Mouse (Mus musculus) midbrain, embryonic 10.5 days (tissue): ENCODE measurements around the gene A730009L09Rik. TPM values are rescaled to one million over a fixed set of nuclear protein-coding genes. Genes with fewer than 3 reads are reported as not detected.

Source experiments
- DNase-seq: peaks from one replicate; pipeline ENCODE4 v3.0.0-alpha.2; 2017; ENCODE audit warnings: low spot score
- H3K27ac ChIP-seq: fragments of 300-500 bp; sonication (generic); replicated peaks from 2 replicates; pipeline ENCODE4 v1.5.1; 2016; ENCODE audit warnings: mild to moderate bottlenecking
- H3K27me3 ChIP-seq: fragments of 300-500 bp; sonication (generic); 2 replicates; pipeline ENCODE4 v1.6.1; 2016; ENCODE audit warnings: low read depth, mild to moderate bottlenecking; ENCODE audit not compliant: poor library complexity, severe bottlenecking
- H3K36me3 ChIP-seq: fragments of 300-500 bp; sonication (generic); 2 replicates; pipeline ENCODE4 v1.6.1; 2016; ENCODE audit warnings: mild to moderate bottlenecking, moderate library complexity
- H3K4me1 ChIP-seq: fragments of 300-500 bp; sonication (generic); 2 replicates; pipeline ENCODE4 v1.6.1; 2016
- H3K4me3 ChIP-seq: fragments of 300-500 bp; sonication (generic); 2 replicates; pipeline ENCODE4 v1.5.1; 2016; ENCODE audit warnings: mild to moderate bottlenecking, moderate library complexity
- H3K9me3 ChIP-seq: fragments of 300-500 bp; sonication (generic); replicated peaks from 2 replicates; pipeline ENCODE4 v1.6.1; 2016; ENCODE audit warnings: mild to moderate bottlenecking
- WGBS: fragments of 180-500 bp; shearing (Covaris S2); methylation state at CpG from one replicate; pipeline ENCODE4 v1.1.7; 2016; 5-methylcytosine and 5-hydroxymethylcytosine counted together
- polyA plus RNA-seq: library from polyadenylated mRNA; unstranded; fragments of >200 nt; fragmentation: Nextera tagmentation; extraction: Ambion mirVana; gene quantifications from 2 replicates; pipeline ENCODE4 v1.2.1, GENCODE M21; 2016

The A730009L09Rik gene
- polyA plus RNA-seq = not detected in 2 replicates

DNA sequence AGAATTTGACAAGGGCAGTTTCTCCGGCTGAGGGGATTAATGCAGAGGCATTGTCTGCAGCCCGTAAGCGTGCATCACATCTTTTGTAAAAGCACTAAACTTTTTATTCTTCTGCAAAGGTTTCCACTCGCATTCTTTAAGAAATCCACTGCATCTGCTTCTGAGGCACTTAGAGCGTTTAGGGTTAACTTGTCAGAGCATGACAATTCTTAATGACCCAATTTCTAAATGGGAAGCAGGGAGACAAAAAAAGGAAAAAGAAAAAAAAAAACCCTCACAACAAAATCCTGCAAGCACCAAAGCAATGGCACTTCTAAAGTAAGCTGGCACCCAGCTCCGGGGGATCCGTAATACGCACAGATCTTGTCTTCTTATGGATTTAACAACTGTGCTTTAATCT lies at the start of gene A730009L09Rik:
TSS of gene A730009L09Rik (plus strand) at position 301 of the 400 bp plus-strand sequence.
- Histone ChIP-seq H3K4me1 (peaks cover 13% of the 10 kb centered on the region), H3K27ac (no peak within 1 kb of the TSS), H3K4me3 (peak within 1 kb of the TSS; percentile 30; the same call in 1 of the 2 replicates), H3K27me3 (no peaks in the 10 kb centered on the region), H3K36me3 (no peaks in the 10 kb centered on the region), H3K9me3 (no peaks in the 10 kb centered on the region)
- 24% methylated on average over 8 of the region's 8 CpGs for WGBS
- no peak for DNase-seq

DNA sequence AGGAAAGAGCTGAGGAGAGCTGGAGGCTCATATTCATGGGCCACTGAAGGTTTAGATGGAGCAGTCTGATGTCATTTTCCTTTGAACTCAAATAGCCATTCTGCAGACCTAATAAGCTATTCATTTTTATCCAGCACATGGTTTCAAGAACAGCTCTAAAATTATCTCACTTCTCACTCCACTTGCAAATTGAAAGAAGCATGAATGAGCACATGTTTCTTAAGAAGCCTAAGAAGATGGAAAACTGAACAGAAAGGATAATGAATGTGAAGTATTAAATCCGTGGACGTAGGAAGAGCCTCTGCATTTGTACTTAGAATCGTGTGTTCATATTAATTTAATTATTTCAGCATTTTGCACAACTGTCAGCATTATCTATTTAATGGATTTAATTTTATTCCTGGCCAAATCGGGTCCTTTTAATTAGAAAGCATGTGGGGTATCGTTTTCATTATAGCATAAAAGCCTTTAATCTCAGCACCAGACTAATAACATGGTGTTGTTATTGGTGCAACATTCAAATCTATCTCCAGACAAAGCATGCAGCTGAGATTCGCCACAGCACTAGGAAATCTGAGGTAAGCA lies 49.2 kb upstream of the A730009L09Rik start:
- H3K27me3 ChIP-seq = no peaks in the 10 kb centered on the region
- 89% methylated on average over 6 of the region's 6 CpGs for WGBS
- no peaks in the 10 kb centered on the region for H3K9me3 ChIP-seq
- no peaks in the 10 kb centered on the region for H3K36me3 ChIP-seq
- no peak overlapping the region for H3K27ac ChIP-seq
- H3K4me1 ChIP-seq = peaks cover 5% of the 10 kb centered on the region; the same call in 1 of the 2 replicates
- no peak overlapping the region for H3K4me3 ChIP-seq
- DNase-seq = no peak

DNA sequence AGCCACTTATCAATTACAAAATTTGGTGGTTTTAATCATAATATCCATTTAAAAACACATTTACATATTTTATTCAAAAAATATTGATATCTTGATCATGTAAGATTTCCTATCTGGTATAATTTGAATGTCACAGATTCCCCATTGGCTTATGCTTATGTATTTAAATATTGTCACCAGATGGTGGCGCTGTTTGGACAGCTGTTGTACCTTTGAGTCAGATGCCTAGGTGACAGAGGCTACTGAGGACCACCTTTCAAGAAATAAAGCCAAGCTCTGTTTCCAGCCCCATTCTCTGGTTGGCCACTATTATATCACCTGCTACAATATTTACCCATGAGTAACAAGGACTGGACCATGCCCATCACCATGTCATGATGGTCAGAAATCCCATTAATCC lies 46.0 kb upstream of the A730009L09Rik start:
- WGBS = 13% methylated on average over 1 of the region's 1 CpGs
- Histone ChIP-seq H3K27me3 (no peaks in the 10 kb centered on the region), H3K4me1 (no peaks in the 10 kb centered on the region), H3K27ac (no peak overlapping the region), H3K36me3 (no peaks in the 10 kb centered on the region), H3K9me3 (no peaks in the 10 kb centered on the region), H3K4me3 (no peak overlapping the region)
- DNase-seq = no peak

DNA sequence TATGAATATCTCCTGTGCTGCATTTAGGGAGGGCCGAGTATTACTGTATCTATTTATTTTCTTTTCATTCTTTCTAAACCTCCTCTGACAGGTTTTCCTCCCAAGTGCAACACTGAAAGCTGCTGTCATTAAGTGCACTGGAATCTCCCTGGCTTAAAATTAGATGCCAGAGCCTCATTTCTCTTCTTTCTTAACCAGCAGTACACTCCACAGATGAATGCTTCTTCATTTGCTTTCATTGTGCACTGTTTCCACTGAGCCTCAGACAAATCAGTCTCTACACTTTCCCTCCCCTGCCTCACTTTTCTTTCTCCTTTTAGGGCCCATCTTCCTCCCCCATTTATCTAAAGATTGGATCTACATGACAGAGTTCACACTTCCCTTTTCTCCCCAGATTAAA lies 44.9 kb upstream of the A730009L09Rik start:
- Histone ChIP-seq H3K27ac (no peak overlapping the region), H3K9me3 (no peaks in the 10 kb centered on the region), H3K4me1 (no peaks in the 10 kb centered on the region), H3K36me3 (no peaks in the 10 kb centered on the region), H3K27me3 (no peaks in the 10 kb centered on the region), H3K4me3 (no peak overlapping the region)
- 84% methylated on average over 1 of the region's 1 CpGs for WGBS
- DNase-seq = no peak

DNA sequence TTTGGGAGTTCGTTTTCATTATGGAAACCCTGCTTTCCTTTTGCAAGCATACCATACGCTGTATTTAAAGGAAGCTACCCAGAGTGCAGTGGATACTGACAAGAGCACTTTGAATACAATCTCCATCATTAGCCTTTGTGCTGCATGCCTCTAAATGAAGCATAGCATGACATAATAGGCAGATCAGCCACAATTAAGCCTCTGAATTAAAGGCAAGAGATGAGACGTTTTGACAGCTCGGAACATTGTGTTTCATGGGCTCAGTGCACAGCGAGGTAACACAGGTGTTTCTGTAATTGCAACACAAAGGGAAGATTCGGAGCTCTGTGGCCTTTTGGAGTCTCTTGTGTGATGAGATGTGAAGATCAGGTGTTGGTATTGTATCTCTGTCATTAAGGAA lies 41.5 kb upstream of the A730009L09Rik start:
- no peaks in the 10 kb centered on the region for H3K4me1 ChIP-seq

DNA sequence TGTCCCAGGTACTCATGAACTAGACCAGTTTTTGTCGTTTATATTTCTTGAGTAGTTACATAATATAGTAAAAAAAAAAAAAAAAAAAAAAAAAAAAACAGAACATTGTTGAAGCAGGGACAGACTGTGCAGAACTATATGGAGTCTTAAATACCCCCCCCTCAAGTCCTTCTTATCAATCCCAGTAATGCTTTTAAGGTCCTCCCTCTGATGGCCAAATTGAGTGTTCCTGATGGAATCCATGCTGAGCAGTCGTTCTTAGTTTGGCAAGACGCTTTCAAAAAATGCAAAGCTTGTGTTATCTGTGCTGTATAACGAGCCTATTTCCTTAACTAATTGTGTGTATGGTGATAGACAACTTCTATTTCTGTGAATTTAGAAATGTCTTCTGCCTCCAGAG lies 40.2 kb upstream of the A730009L09Rik start:
- no peaks in the 10 kb centered on the region for H3K9me3 ChIP-seq
- no peak for DNase-seq
- H3K27ac ChIP-seq = no peak overlapping the region
- no peaks in the 10 kb centered on the region for H3K27me3 ChIP-seq
- H3K36me3 ChIP-seq = no peaks in the 10 kb centered on the region
- no peaks in the 10 kb centered on the region for H3K4me1 ChIP-seq
- WGBS = 91% methylated on average over 4 of the region's 4 CpGs
- no peak overlapping the region for H3K4me3 ChIP-seq

More for the DNA sequence above, 41.5 kb upstream of the A730009L09Rik start:
- Histone ChIP-seq H3K27ac (no peak overlapping the region), H3K4me3 (no peak overlapping the region), H3K27me3 (no peaks in the 10 kb centered on the region), H3K36me3 (no peaks in the 10 kb centered on the region), H3K9me3 (no peaks in the 10 kb centered on the region)
- 84% methylated on average over 6 of the region's 6 CpGs for WGBS
- DNase-seq = no peak

DNA sequence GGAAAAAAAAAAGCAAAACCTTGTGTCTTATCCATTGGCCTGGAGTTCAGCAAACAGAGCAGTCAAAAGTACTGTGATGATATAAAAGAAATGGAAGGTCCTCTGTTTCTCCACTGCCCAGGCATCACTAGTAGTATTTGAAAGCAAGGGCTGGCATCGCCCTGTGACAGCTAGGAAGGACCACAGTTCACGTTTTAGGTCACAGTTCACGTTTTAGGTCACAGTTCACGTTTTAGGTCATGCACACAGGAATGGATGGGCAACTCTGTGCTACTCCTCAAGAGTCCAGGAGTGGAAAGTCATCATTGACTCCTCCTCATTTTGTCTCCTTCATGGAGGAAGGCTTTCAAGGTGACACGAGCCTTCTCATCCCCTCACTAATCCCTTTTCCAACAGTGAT lies 38.0 kb upstream of the A730009L09Rik start:
- no peak overlapping the region for H3K27ac ChIP-seq
- H3K27me3 ChIP-seq = no peaks in the 10 kb centered on the region
- H3K36me3 ChIP-seq = no peaks in the 10 kb centered on the region
- H3K4me3 ChIP-seq = no peak overlapping the region
- H3K9me3 ChIP-seq = no peaks in the 10 kb centered on the region
- DNase-seq = no peak
- no peaks in the 10 kb centered on the region for H3K4me1 ChIP-seq
- 85% methylated on average over 5 of the region's 5 CpGs for WGBS

- WGBS = 74% methylated on average over 1 of the region's 1 CpGs
Measured at GRCm38 (mm10) chr16:84477528-84477927, 37.4 kb upstream of the A730009L09Rik start.

DNA sequence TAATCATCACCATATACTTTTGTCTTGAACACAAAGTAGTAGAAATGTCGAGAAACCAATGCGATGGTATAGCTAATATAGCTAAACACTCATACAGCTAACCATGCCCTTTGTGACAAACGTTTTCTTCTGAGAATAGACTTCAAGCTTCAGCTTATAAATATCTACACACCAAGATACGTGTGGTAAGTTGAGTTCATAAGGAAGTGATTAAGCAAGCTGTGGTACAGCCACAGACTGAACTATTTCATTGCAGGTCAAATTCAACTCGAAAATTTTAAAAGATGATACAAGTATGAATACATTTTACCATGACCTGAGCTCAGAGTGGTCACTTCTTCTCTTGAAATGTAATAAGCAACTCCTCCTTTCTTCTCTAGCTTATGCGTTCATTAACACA lies 37.0 kb upstream of the A730009L09Rik start:
- no peaks in the 10 kb centered on the region for H3K4me1 ChIP-seq
- H3K27ac ChIP-seq = no peak overlapping the region
- H3K9me3 ChIP-seq = no peaks in the 10 kb centered on the region
- no peaks in the 10 kb centered on the region for H3K27me3 ChIP-seq
- no peak overlapping the region for H3K4me3 ChIP-seq
- WGBS = 80% methylated on average over 6 of the region's 6 CpGs
- DNase-seq = no peak
- H3K36me3 ChIP-seq = no peaks in the 10 kb centered on the region

More at GRCm38 (mm10) chr16:84477528-84477927, 37.4 kb upstream of the A730009L09Rik start:
- no peak for DNase-seq
- Histone ChIP-seq H3K9me3 (no peaks in the 10 kb centered on the region), H3K36me3 (no peaks in the 10 kb centered on the region), H3K27ac (no peak overlapping the region), H3K27me3 (no peaks in the 10 kb centered on the region), H3K4me3 (no peak overlapping the region), H3K4me1 (no peaks in the 10 kb centered on the region)

GRCm38 (mm10) chr16:84485931-84486330 lies 29.0 kb upstream of the A730009L09Rik start:
- Histone ChIP-seq H3K27me3 (no peaks in the 10 kb centered on the region), H3K4me1 (no peaks in the 10 kb centered on the region), H3K9me3 (no peaks in the 10 kb centered on the region), H3K27ac (no peak overlapping the region), H3K36me3 (no peaks in the 10 kb centered on the region), H3K4me3 (no peak overlapping the region)
- DNase-seq = no peak
- 93% methylated on average over 11 of the region's 11 CpGs for WGBS

GRCm38 (mm10) chr16:84494818-84495217 lies 20.1 kb upstream of the A730009L09Rik start:
- Histone ChIP-seq H3K4me1 (no peaks in the 10 kb centered on the region), H3K27ac (no peak overlapping the region), H3K9me3 (no peaks in the 10 kb centered on the region), H3K27me3 (no peaks in the 10 kb centered on the region), H3K36me3 (no peaks in the 10 kb centered on the region), H3K4me3 (no peak overlapping the region)
- no peak for DNase-seq
- WGBS = 85% methylated on average over 3 of the region's 3 CpGs

- H3K36me3 ChIP-seq = no peaks in the 10 kb centered on the region
- 71% methylated on average over 2 of the region's 2 CpGs for WGBS
- no peaks in the 10 kb centered on the region for H3K9me3 ChIP-seq
- no peaks in the 10 kb centered on the region for H3K27me3 ChIP-seq
- H3K4me3 ChIP-seq = no peak overlapping the region
- no peaks in the 10 kb centered on the region for H3K4me1 ChIP-seq
- no peak overlapping the region for H3K27ac ChIP-seq
- no peak for DNase-seq
Measured at GRCm38 (mm10) chr16:84495438-84495837, 19.5 kb upstream of the A730009L09Rik start.

DNA sequence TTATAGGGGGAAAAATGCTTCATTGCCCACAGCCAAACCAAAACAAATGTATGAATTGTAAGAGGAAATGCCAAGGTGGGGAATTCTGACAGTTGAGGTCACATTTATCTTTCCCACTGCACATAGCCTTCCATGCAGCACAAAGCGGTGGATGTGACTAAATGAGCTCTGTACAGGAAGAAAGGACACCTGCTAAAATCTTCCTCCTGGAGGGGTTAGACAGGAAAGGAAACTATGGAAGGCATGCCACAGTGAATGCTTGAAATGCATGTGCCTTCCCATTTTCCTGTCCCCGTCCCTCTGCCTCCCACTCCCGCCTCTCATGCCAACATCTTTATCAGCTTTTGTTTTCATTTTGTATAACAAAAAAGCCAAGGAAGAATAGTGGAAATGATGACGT lies 7.2 kb upstream of the A730009L09Rik start:
- Histone ChIP-seq H3K36me3 (no peaks in the 10 kb centered on the region), H3K4me1 (no peaks in the 10 kb centered on the region), H3K4me3 (no peak overlapping the region), H3K27me3 (no peaks in the 10 kb centered on the region), H3K9me3 (no peaks in the 10 kb centered on the region), H3K27ac (no peak overlapping the region)
- WGBS = 65% methylated on average over 4 of the region's 4 CpGs
- no peak for DNase-seq
